In genomic region chr6:52851019-52851418, GRCm38 (mm10) we compare ENCODE assay signal across 9 mouse cellular contexts.
DNase-seq lines count a peak whose midpoint lies in the region; ATAC-seq lines count a peak whose summit lies in the region.
"Had no signal": no experiment of that assay in that cellular context is flagged by ENCODE, and none has a peak within 500 bp of the region (broad histone marks: within the 10 kb centered on the region; RNA-seq: fewer than 3 reads in every experiment).

No protein-coding gene starts in this region.

- H3K9ac ChIP-seq in neural tube, embryonic 14.5 days (replicated peaks; ENCODE audit: low read depth, low read length), result no peak overlapping the region

- H3K4me3 ChIP-seq in neural tube, embryonic 14.5 days (ENCODE audit: low read depth, low read length), result no peak overlapping the region
- H3K4me3 ChIP-seq: myocyte had no signal

- no peaks in the 10 kb centered on the region for H3K36me3 ChIP-seq in neural tube, embryonic 14.5 days (ENCODE audit: control insufficient read depth, insufficient read depth, low read length)

- no peak overlapping the region for H3K4me2 ChIP-seq in neural tube, embryonic 14.5 days (ENCODE audit: low read depth, low read length)

- DNase-seq in adrenal gland, postnatal 14 days, result peak; percentile 34
- DNase-seq in adrenal gland, postnatal 36 days, result no peak
- peak; percentile 66 for DNase-seq in brain, adult 2 months (ENCODE audit: low read depth, low spot score)
- DNase-seq in heart, adult 9 months (ENCODE audit: low spot score in 2 of 2), result peak; percentile 70 to 74
- peak; percentile 80 for DNase-seq in kidney, postnatal 10 days
- no peak for DNase-seq in spleen, postnatal 14 days (ENCODE audit: low spot score in 2 of 2)
- DNase-seq in testis, postnatal 10 days (ENCODE audit: low spot score), result no peak

- no peak overlapping the region for H3K27ac ChIP-seq in neural tube, embryonic 14.5 days (ENCODE audit: low read depth, low read length)

- H3K4me1 ChIP-seq in neural tube, embryonic 14.5 days (ENCODE audit: control insufficient read depth, insufficient read depth, low read length), result peaks cover 15% of the 10 kb centered on the region; the same call in 1 of the 2 replicates

- H3K9me3 ChIP-seq in neural tube, embryonic 14.5 days (ENCODE audit: control insufficient read depth, low read length), result no peaks in the 10 kb centered on the region

- 49% methylated on average over 5 of the region's 5 CpGs for WGBS in neural tube, embryonic 14.5 days

- ATAC-seq in neural tube, embryonic 14.5 days (ENCODE audit: low read depth), result 0 out of 2 replicates have a peak, but pooled peaks have one; percentile 30

- H3K27me3 ChIP-seq in neural tube, embryonic 14.5 days (ENCODE audit: control insufficient read depth, insufficient read depth, low read length), result no peaks in the 10 kb centered on the region

Comparison
In these comparisons a context has a peak if more than half of its experiments do, and no peak if none do; other contexts are left out.
1. DNase-seq: peak in adrenal gland, postnatal 14 days (single experiment), brain, adult 2 months (single experiment), heart, adult 9 months (2 of 2) and kidney, postnatal 10 days (single experiment); none in adrenal gland, postnatal 36 days (0 of 2), spleen, postnatal 14 days (0 of 2) and testis, postnatal 10 days (single experiment).